Mouse (Mus musculus) kidney, embryonic 14.5 days (tissue): Measurements from ENCODE around the gene Gm6583. TPM values are rescaled to one million over a fixed set of nuclear protein-coding genes. Genes with fewer than 3 reads are reported as not detected.

Source experiments
- ATAC-seq: fragments of 200-750 bp; cut with Nextera tagmentation; 2 replicates; pipeline ENCODE4 v1.8.0; 2017; ENCODE audit warnings: moderate number of reproducible peaks, mild to moderate bottlenecking, moderate TSS enrichment, moderate library complexity; ENCODE audit not compliant: low FRiP score, low TSS enrichment
- H3K27ac ChIP-seq: fragments of 300-500 bp; sonication (generic); 2 replicates; pipeline ENCODE4 v1.5.1; 2014; ENCODE audit warnings: low read depth, mild to moderate bottlenecking, low read length, moderate library complexity, mixed read lengths
- H3K27me3 ChIP-seq: fragments of 300-500 bp; sonication (generic); 2 replicates; pipeline ENCODE4 v1.6.1; 2014; ENCODE audit warnings: mild to moderate bottlenecking, low read length; ENCODE audit not compliant: control insufficient read depth, insufficient read depth
- H3K36me3 ChIP-seq: fragments of 300-500 bp; sonication (generic); 2 replicates; pipeline ENCODE4 v1.6.1; 2014; ENCODE audit warnings: low read length, mixed read lengths; ENCODE audit not compliant: control insufficient read depth, insufficient read depth
- H3K4me1 ChIP-seq: fragments of 300-500 bp; sonication (generic); 2 replicates; pipeline ENCODE4 v1.6.1; 2014; ENCODE audit warnings: low read length, mixed read lengths; ENCODE audit not compliant: control insufficient read depth, insufficient read depth
- H3K4me2 ChIP-seq: fragments of 300-500 bp; sonication (generic); replicated peaks from 2 replicates; pipeline ENCODE4 v1.6.1; 2014; ENCODE audit warnings: low read depth, mild to moderate bottlenecking, low read length
- H3K4me3 ChIP-seq: fragments of 300-500 bp; sonication (generic); 2 replicates; pipeline ENCODE4 v1.5.1; 2014; ENCODE audit warnings: mild to moderate bottlenecking, low read length
- H3K9ac ChIP-seq: fragments of 300-500 bp; sonication (generic); 2 replicates; pipeline ENCODE4 v1.6.1; 2014; ENCODE audit warnings: low read depth, mild to moderate bottlenecking, low read length, moderate library complexity
- H3K9me3 ChIP-seq: fragments of 300-500 bp; sonication (generic); 2 replicates; pipeline ENCODE4 v1.6.1; 2016; ENCODE audit warnings: low read length; ENCODE audit not compliant: control insufficient read depth
- WGBS: fragments of 180-500 bp; shearing (Covaris S2); extraction: QIAGEN DNeasy Blood & Tissue Kit; methylation state at CpG from one replicate; pipeline ENCODE4 v1.1.7; 2014; 5-methylcytosine and 5-hydroxymethylcytosine counted together
- polyA plus RNA-seq: library from polyadenylated mRNA; unstranded; fragments of >200 nt; fragmentation: Nextera tagmentation; extraction: Ambion mirVana; gene quantifications from 2 replicates; pipeline ENCODE4 v1.2.1, GENCODE M21; 2014

The Gm6583 gene
- polyA plus RNA-seq, 1 experiment from 2014 or later: 0.12 TPM

GRCm38 (mm10) chr5:112376111-112376510 is 20.3 kb upstream of the Gm6583 start:
- Histone ChIP-seq H3K36me3 (peaks cover 39% of the 10 kb centered on the region), H3K9ac (no peak overlapping the region), H3K27ac (no peak overlapping the region), H3K9me3 (no peaks in the 10 kb centered on the region), H3K27me3 (no peaks in the 10 kb centered on the region), H3K4me2 (no peak overlapping the region), H3K4me3 (no peak overlapping the region), H3K4me1 (no peaks in the 10 kb centered on the region)
- WGBS: 92% methylated on average over 4 of the region's 4 CpGs
- ATAC-seq: no peak

GRCm38 (mm10) chr5:112371933-112372332 is 16.1 kb upstream of the Gm6583 start:
- no peak for ATAC-seq
- Histone ChIP-seq H3K4me1 (no peaks in the 10 kb centered on the region), H3K9ac (no peak overlapping the region), H3K36me3 (peaks cover 62% of the 10 kb centered on the region), H3K9me3 (no peaks in the 10 kb centered on the region), H3K27me3 (no peaks in the 10 kb centered on the region), H3K4me2 (no peak overlapping the region), H3K27ac (no peak overlapping the region), H3K4me3 (no peak overlapping the region)
- 73% methylated on average over 7 of the region's 7 CpGs for WGBS

DNA sequence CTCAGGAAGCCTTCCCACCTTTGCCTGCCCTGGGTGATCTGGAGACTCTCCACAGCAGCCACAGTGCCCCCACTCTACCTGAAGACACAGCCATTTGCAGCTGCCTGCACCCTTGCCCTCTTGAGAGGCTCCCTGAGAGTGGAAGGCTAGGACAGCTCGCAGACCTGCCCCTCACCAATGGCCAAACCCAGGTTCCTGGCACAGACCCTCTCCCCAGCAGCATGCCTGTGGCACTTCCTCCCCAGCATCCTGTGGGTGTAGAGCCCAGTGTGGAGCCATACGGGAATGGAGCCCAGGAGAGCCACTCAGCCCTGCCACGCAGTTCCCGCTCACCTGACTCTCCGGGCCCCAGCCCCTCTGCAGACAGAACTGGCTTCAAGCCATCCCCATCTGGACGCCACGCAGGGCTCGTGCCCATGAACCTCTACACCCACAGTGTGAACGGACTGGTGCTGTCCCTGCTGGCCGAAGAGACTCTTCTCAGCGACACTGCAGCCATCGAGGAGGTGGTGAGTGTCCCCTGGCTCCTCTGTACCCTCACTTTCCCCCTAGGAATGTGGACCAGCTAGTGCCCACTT is 14.5 kb upstream of the Gm6583 start:
- no peaks in the 10 kb centered on the region for H3K27me3 ChIP-seq
- H3K27ac ChIP-seq: no peak overlapping the region
- no peak overlapping the region for H3K4me2 ChIP-seq
- no peaks in the 10 kb centered on the region for H3K9me3 ChIP-seq
- 91% methylated on average over 12 of the region's 12 CpGs for WGBS
- H3K36me3 ChIP-seq: peaks cover 66% of the 10 kb centered on the region
- no peak overlapping the region for H3K4me3 ChIP-seq
- H3K4me1 ChIP-seq: no peaks in the 10 kb centered on the region
- no peak overlapping the region for H3K9ac ChIP-seq
- no peak for ATAC-seq

GRCm38 (mm10) chr5:112369326-112369725 is 13.5 kb upstream of the Gm6583 start:
- no peak for ATAC-seq
- Histone ChIP-seq H3K4me1 (no peaks in the 10 kb centered on the region), H3K9ac (no peak overlapping the region), H3K4me2 (no peak overlapping the region), H3K9me3 (no peaks in the 10 kb centered on the region), H3K27me3 (no peaks in the 10 kb centered on the region), H3K27ac (no peak overlapping the region), H3K4me3 (no peak overlapping the region), H3K36me3 (peaks cover 66% of the 10 kb centered on the region)
- WGBS: 91% methylated on average over 13 of the region's 13 CpGs

DNA sequence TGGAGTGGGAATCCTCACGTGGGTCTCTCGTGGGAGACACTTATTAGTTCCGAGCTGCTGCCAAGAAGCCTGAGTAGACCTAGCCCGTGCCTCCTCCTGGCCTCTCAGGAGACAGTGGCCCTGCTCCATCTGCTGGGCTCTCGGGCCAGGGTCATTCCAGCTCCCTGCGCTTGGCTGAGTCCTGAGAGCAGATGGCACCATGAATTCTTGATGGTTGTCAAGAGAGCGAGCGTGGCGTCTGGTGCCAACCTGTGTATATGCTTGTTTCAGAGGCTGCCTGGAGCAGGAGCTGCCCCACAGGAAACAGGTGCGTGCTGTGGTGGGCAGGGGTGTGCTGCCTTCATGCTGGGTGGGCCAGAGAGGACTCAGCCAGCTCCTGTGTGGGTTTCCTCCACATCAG is 12.8 kb upstream of the Gm6583 start:
- no peak overlapping the region for H3K9ac ChIP-seq
- ATAC-seq: no peak
- WGBS: 91% methylated on average over 10 of the region's 10 CpGs
- no peak overlapping the region for H3K4me2 ChIP-seq
- no peak overlapping the region for H3K27ac ChIP-seq
- peaks cover 69% of the 10 kb centered on the region for H3K36me3 ChIP-seq
- H3K9me3 ChIP-seq: no peaks in the 10 kb centered on the region
- no peaks in the 10 kb centered on the region for H3K4me1 ChIP-seq
- H3K27me3 ChIP-seq: no peaks in the 10 kb centered on the region
- H3K4me3 ChIP-seq: no peak overlapping the region

DNA sequence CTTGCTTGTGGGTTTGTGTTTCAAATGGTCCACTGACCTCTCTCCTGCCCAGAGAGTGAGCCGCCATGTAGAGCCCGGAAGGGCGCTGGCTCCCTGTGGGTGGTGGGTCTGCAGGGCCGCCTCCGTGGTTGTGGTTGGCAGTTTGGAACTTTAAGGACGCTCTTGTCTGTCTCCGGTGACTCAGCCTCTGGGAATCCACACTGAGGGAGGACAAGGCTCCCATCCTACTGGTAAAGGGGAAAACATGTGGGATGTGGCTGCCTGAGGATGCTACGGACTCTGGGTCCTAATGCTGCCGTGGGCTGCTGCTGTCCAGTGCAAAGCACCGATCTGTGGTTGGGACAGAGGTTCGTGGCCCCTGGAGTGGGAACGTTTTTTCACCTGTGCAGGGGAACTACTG is 12.1 kb upstream of the Gm6583 start:
- Histone ChIP-seq H3K9me3 (no peaks in the 10 kb centered on the region), H3K4me3 (no peak overlapping the region), H3K36me3 (peaks cover 70% of the 10 kb centered on the region), H3K27ac (no peak overlapping the region), H3K4me1 (no peaks in the 10 kb centered on the region), H3K9ac (no peak overlapping the region), H3K27me3 (no peaks in the 10 kb centered on the region), H3K4me2 (no peak overlapping the region)
- WGBS: 93% methylated on average over 12 of the region's 12 CpGs
- no peak for ATAC-seq

- Histone ChIP-seq H3K9me3 (no peaks in the 10 kb centered on the region), H3K4me1 (no peaks in the 10 kb centered on the region), H3K4me3 (no peak overlapping the region), H3K27me3 (no peaks in the 10 kb centered on the region), H3K36me3 (peaks cover 66% of the 10 kb centered on the region), H3K9ac (no peak overlapping the region), H3K4me2 (no peak overlapping the region), H3K27ac (no peak overlapping the region)
- ATAC-seq: no peak
- 90% methylated on average over 4 of the region's 4 CpGs for WGBS
Measured at GRCm38 (mm10) chr5:112367338-112367737, 11.5 kb upstream of the Gm6583 start.

- 96% methylated on average over 6 of the region's 6 CpGs for WGBS
- no peaks in the 10 kb centered on the region for H3K4me1 ChIP-seq
- H3K27ac ChIP-seq: no peak overlapping the region
- H3K27me3 ChIP-seq: no peaks in the 10 kb centered on the region
- no peak overlapping the region for H3K4me3 ChIP-seq
- ATAC-seq: no peak
- no peak overlapping the region for H3K4me2 ChIP-seq
- H3K9me3 ChIP-seq: no peaks in the 10 kb centered on the region
- H3K36me3 ChIP-seq: peaks cover 62% of the 10 kb centered on the region
- H3K9ac ChIP-seq: no peak overlapping the region
Measured at GRCm38 (mm10) chr5:112366879-112367278, 11.0 kb upstream of the Gm6583 start.

GRCm38 (mm10) chr5:112364184-112364797 is 8.5 kb upstream of the Gm6583 start:
- Histone ChIP-seq H3K9me3 (no peaks in the 10 kb centered on the region), H3K27ac (no peak overlapping the region), H3K36me3 (peaks cover 41% of the 10 kb centered on the region), H3K9ac (no peak overlapping the region), H3K4me2 (no peak overlapping the region), H3K4me1 (no peaks in the 10 kb centered on the region), H3K4me3 (no peak overlapping the region), H3K27me3 (no peaks in the 10 kb centered on the region)
- 61% methylated on average over 10 of the region's 10 CpGs for WGBS
- ATAC-seq: no peak
